ENCODE assay signal across 1 mouse cellular context in the genomic region with DNA sequence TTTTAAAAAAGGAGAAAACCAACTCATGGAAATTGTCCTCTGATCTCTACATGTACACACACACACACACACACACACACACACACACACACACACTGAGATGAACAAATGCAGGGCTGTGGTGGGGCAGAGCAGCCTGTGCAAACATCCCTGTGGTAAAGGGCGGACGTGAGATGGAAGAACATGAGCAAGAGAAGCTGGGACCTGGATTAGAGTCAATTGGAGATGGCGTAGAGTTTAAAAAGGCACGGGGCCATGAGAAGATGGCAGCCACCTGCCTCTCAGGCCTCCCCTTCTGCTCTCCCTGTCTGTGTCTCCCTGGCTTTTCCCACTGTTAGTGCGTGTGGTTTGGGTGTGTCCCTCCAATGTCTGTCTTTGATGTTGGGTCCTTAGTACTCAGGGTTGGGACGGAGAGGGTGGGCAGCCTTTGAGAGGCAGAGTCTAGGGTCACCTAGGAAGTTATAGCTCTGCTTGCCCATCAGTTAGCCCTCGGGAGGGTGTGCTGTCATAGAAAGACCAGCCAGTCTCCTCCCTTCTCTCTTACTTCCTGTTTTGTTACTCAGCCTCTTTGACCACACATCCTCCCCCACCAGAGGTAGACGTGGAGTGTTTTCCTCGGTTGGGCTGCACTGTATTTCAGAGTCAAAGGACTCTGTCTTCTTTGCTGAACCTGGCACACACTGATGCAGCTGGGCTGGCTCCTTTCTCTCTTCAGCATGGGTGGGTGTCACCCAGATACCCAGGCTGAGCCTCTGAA.
TF ChIP-seq lines count a peak whose summit lies in the region.

No protein-coding gene starts in this region.

TF ChIP-seq in CH12.LX, 34 proteins besides CTCF, POLR2A, EP300 and RAD21:
- TF ChIP-seq MAFK (IDR thresholded peaks at IDR 0.05; ENCODE audit: insufficient replicate concordance, low read length) (no peak), RCOR1 (conservative IDR thresholded peaks at IDR 0.05; ENCODE audit: low read depth, low read length) (no peak), IRF4 (IDR thresholded peaks at IDR 0.05; ENCODE audit: low read depth, low read length) (peak; percentile 30; the same call in 1 of the 2 replicates), ZMIZ1 (IDR thresholded peaks at IDR 0.05; ENCODE audit: low read depth, low read length) (no peak), SMC3 (IDR thresholded peaks at IDR 0.05; ENCODE audit: low read depth, low read length) (no peak), CHD1 (IDR thresholded peaks at IDR 0.05; ENCODE audit: low read depth, low read length) (no peak), GABPA (IDR thresholded peaks at IDR 0.05; ENCODE audit: insufficient replicate concordance, low read depth, low read length) (no peak), TBP (conservative IDR thresholded peaks at IDR 0.05; ENCODE audit: low read depth, low read length) (0 out of 2 replicates have a peak, but pooled peaks have one; percentile 25), ELF1 (IDR thresholded peaks at IDR 0.05; ENCODE audit: low read depth, low read length) (peak; percentile 77)
